ENCODE assay signal across 8 mouse cellular contexts in genomic region chrX:94450047-94450881, GRCm38 (mm10).
DNase-seq lines count a peak whose midpoint lies in the region; ATAC-seq and TF ChIP-seq lines count a peak whose summit lies in the region.
"Not testable (repeated sequence)": the region's sequence is repeated elsewhere in the genome, so short reads cannot be mapped to it uniquely, and the experiment has no call there.

No protein-coding gene starts in this region.

- not testable (repeated sequence) for H3K4me1 ChIP-seq in embryonic facial prominence, embryonic 11.5 days (ENCODE audit: control insufficient read depth, insufficient read depth, low read length); forebrain, embryonic 13.5 days; forebrain, postnatal 0 days (ENCODE audit: insufficient read depth); hindbrain, embryonic 13.5 days (replicated peaks); hindbrain, postnatal 0 days (ENCODE audit: insufficient read depth, low read length); midbrain, embryonic 14.5 days (ENCODE audit: control insufficient read depth, insufficient read depth, low read length); neural tube, embryonic 11.5 days (ENCODE audit: control insufficient read depth, insufficient read depth, low read length); neural tube, embryonic 15.5 days

- not testable (repeated sequence) for H3K4me3 ChIP-seq in embryonic facial prominence, embryonic 11.5 days (ENCODE audit: low read depth, low read length); forebrain, embryonic 13.5 days; forebrain, postnatal 0 days (ENCODE audit: low read depth, low read length); hindbrain, embryonic 13.5 days; hindbrain, postnatal 0 days (ENCODE audit: low read length); midbrain, embryonic 14.5 days (replicated peaks; ENCODE audit: low read depth, low read length); neural tube, embryonic 11.5 days (ENCODE audit: low read depth, low read length); neural tube, embryonic 15.5 days (replicated peaks)

- not testable (repeated sequence) for TF ChIP-seq CTCF in forebrain, postnatal 0 days (IDR thresholded peaks at IDR 0.05; ENCODE audit: low read depth); hindbrain, postnatal 0 days (IDR thresholded peaks at IDR 0.05; ENCODE audit: low read depth)

- DNase-seq in embryonic facial prominence, embryonic 11.5 days (ENCODE audit: low spot score); forebrain, postnatal 0 days; hindbrain, postnatal 0 days (ENCODE audit: low spot score); midbrain, embryonic 14.5 days; neural tube, embryonic 11.5 days (ENCODE audit: low spot score): not testable (repeated sequence)

- H3K27ac ChIP-seq in embryonic facial prominence, embryonic 11.5 days (replicated peaks; ENCODE audit: low read depth, low read length); forebrain, embryonic 13.5 days; forebrain, postnatal 0 days (ENCODE audit: low read depth, low read length); hindbrain, embryonic 13.5 days; hindbrain, postnatal 0 days; midbrain, embryonic 14.5 days (replicated peaks; ENCODE audit: low read depth, low read length); neural tube, embryonic 11.5 days (ENCODE audit: low read depth, low read length); neural tube, embryonic 15.5 days (replicated peaks): not testable (repeated sequence)

- not testable (repeated sequence) for H3K36me3 ChIP-seq in embryonic facial prominence, embryonic 11.5 days (replicated peaks; ENCODE audit: control insufficient read depth, insufficient read depth, low read depth, low read length); forebrain, embryonic 13.5 days (ENCODE audit: poor library complexity, severe bottlenecking); forebrain, postnatal 0 days (ENCODE audit: insufficient read depth); hindbrain, embryonic 13.5 days; hindbrain, postnatal 0 days (ENCODE audit: insufficient read depth, low read length); midbrain, embryonic 14.5 days (ENCODE audit: control insufficient read depth, insufficient read depth, low read length); neural tube, embryonic 11.5 days (ENCODE audit: control insufficient read depth, insufficient read depth, low read length); neural tube, embryonic 15.5 days

- ATAC-seq in embryonic facial prominence, embryonic 11.5 days (replicated peaks; ENCODE audit: insufficient number of reproducible peaks, low FRiP score, low TSS enrichment, low read depth): 0 out of 2 replicates have a peak, but pooled peaks have one; percentile 47
- ATAC-seq in forebrain, embryonic 13.5 days: peak; percentile 93
- peak; percentile 94 for ATAC-seq in forebrain, postnatal 0 days
- peak; percentile 90 for ATAC-seq in hindbrain, embryonic 13.5 days (ENCODE audit: low FRiP score)
- ATAC-seq in hindbrain, postnatal 0 days: peak; percentile 90
- ATAC-seq in midbrain, embryonic 14.5 days (ENCODE audit: low FRiP score, low TSS enrichment): peak; percentile 90
- ATAC-seq in neural tube, embryonic 11.5 days (ENCODE audit: insufficient read depth, low FRiP score, low TSS enrichment): peak; percentile 79
- ATAC-seq in neural tube, embryonic 15.5 days (ENCODE audit: low FRiP score): peak; percentile 89

- not testable (repeated sequence) for H3K9me3 ChIP-seq in embryonic facial prominence, embryonic 11.5 days (replicated peaks; ENCODE audit: control insufficient read depth, low read length); forebrain, embryonic 13.5 days (replicated peaks); forebrain, postnatal 0 days (ENCODE audit: low read length); hindbrain, embryonic 13.5 days; hindbrain, postnatal 0 days (ENCODE audit: low read length); midbrain, embryonic 14.5 days (ENCODE audit: control insufficient read depth, low read length); neural tube, embryonic 11.5 days (ENCODE audit: control insufficient read depth, low read length); neural tube, embryonic 15.5 days (replicated peaks)

- not testable (repeated sequence) for H3K27me3 ChIP-seq in embryonic facial prominence, embryonic 11.5 days (ENCODE audit: control insufficient read depth, insufficient read depth, low read length); forebrain, embryonic 13.5 days; forebrain, postnatal 0 days (ENCODE audit: insufficient read depth, low read length); hindbrain, postnatal 0 days (ENCODE audit: insufficient read depth, low read length); midbrain, embryonic 14.5 days (ENCODE audit: control insufficient read depth, insufficient read depth, low read length); neural tube, embryonic 11.5 days (ENCODE audit: control insufficient read depth, insufficient read depth, low read length); neural tube, embryonic 15.5 days (replicated peaks)
- 0 out of 2 replicates have a peak, but pooled peaks cover 10% of the 10 kb centered on the region for H3K27me3 ChIP-seq in hindbrain, embryonic 13.5 days

- H3K9ac ChIP-seq in embryonic facial prominence, embryonic 11.5 days (replicated peaks; ENCODE audit: low read length); forebrain, embryonic 13.5 days; forebrain, postnatal 0 days; hindbrain, embryonic 13.5 days; hindbrain, postnatal 0 days (replicated peaks; ENCODE audit: low read length); midbrain, embryonic 14.5 days (replicated peaks; ENCODE audit: low read length); neural tube, embryonic 11.5 days (ENCODE audit: low read length); neural tube, embryonic 15.5 days (replicated peaks): not testable (repeated sequence)

- not testable (repeated sequence) for H3K4me2 ChIP-seq in embryonic facial prominence, embryonic 11.5 days (ENCODE audit: low read depth, low read length); forebrain, embryonic 13.5 days; forebrain, postnatal 0 days (ENCODE audit: low read depth); hindbrain, embryonic 13.5 days; hindbrain, postnatal 0 days (ENCODE audit: low read depth, low read length); midbrain, embryonic 14.5 days (ENCODE audit: low read length); neural tube, embryonic 11.5 days (ENCODE audit: low read depth); neural tube, embryonic 15.5 days

- whole genome bisulfite sequencing in embryonic facial prominence, embryonic 11.5 days: no CpG with 5 or more reads among the region's 7 CpGs
- WGBS in forebrain, embryonic 13.5 days: no CpG with 5 or more reads among the region's 7 CpGs
- WGBS in forebrain, postnatal 0 days: no CpG with 5 or more reads among the region's 7 CpGs
- WGBS in hindbrain, embryonic 13.5 days: 11% methylated on average over 1 of the region's 7 CpGs
- WGBS in hindbrain, postnatal 0 days: 0% methylated on average over 1 of the region's 7 CpGs
- no CpG with 5 or more reads among the region's 7 CpGs for WGBS in midbrain, embryonic 14.5 days
- no CpG with 5 or more reads among the region's 7 CpGs for WGBS in neural tube, embryonic 11.5 days
- 20% methylated on average over 1 of the region's 7 CpGs for WGBS in neural tube, embryonic 15.5 days
